Mouse (Mus musculus) midbrain, embryonic 12.5 days (tissue): ENCODE results near the gene Rita1. TPM values are rescaled to one million over a fixed set of nuclear protein-coding genes. Genes with fewer than 3 reads are reported as not detected.

Experiments
- ATAC-seq: fragments of 200-750 bp; cut with Nextera tagmentation; 2 replicates; pipeline ENCODE4 v1.8.0; 2017; ENCODE audit warnings: low read depth, moderate TSS enrichment, moderate library complexity; ENCODE audit not compliant: low FRiP score
- H3K27ac ChIP-seq: fragments of 300-500 bp; sonication (generic); replicated peaks from 2 replicates; pipeline ENCODE4 v1.5.1; 2016; ENCODE audit warnings: mild to moderate bottlenecking
- H3K27me3 ChIP-seq: fragments of 300-500 bp; sonication (generic); 2 replicates; pipeline ENCODE4 v1.6.1; 2016; ENCODE audit warnings: mild to moderate bottlenecking
- H3K36me3 ChIP-seq: fragments of 300-500 bp; sonication (generic); 2 replicates; pipeline ENCODE4 v1.6.1; 2016
- H3K4me1 ChIP-seq: fragments of 300-500 bp; sonication (generic); 2 replicates; pipeline ENCODE4 v1.6.1; 2016
- H3K4me2 ChIP-seq: fragments of 300-500 bp; sonication (generic); replicated peaks from 2 replicates; pipeline ENCODE4 v1.6.1; 2016; ENCODE audit warnings: mild to moderate bottlenecking, moderate library complexity
- H3K4me3 ChIP-seq: fragments of 300-500 bp; sonication (generic); 2 replicates; pipeline ENCODE4 v1.5.1; 2016; ENCODE audit warnings: mild to moderate bottlenecking
- H3K9ac ChIP-seq: fragments of 300-500 bp; sonication (generic); replicated peaks from 2 replicates; pipeline ENCODE4 v1.6.1; 2016; ENCODE audit warnings: mild to moderate bottlenecking, moderate library complexity
- H3K9me3 ChIP-seq: fragments of 300-500 bp; sonication (generic); 2 replicates; pipeline ENCODE4 v1.6.1; 2016; ENCODE audit warnings: mild to moderate bottlenecking
- WGBS: fragments of 180-500 bp; shearing (Covaris S2); methylation state at CpG from one replicate; pipeline ENCODE4 v1.1.7; 2016; 5-methylcytosine and 5-hydroxymethylcytosine counted together
- polyA plus RNA-seq: library from polyadenylated mRNA; unstranded; fragments of >200 nt; fragmentation: Nextera tagmentation; extraction: Ambion mirVana; gene quantifications from 2 replicates; pipeline ENCODE4 v1.2.1, GENCODE M21; 2016

Rita1 gene
- polyA plus RNA-seq, 1 experiment from 2014 or later, result 16.0 TPM

DNA sequence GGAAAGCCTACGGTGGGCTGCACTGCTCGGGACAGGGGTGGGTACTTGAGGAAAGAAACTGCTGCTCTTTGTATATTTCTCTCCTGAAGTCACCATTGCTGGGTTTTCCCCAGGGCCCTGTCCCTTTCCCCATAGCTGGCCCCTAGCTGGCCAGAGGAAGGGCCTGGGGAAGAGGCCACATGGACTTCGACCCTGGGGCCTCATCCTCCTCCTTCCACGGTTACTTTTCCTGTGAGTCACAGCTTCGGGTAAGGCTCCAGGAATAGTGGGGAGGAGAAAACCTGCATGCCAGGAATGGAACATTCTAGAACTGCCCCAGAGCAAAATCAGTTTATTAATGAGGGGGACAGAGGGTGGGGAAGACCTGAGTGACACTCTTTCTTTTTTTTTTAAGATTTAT, 62.3 kb downstream of the Rita1 start:
- Histone ChIP-seq H3K27ac (no peak overlapping the region), H3K9ac (no peak overlapping the region), H3K4me1 (no peaks in the 10 kb centered on the region), H3K9me3 (no peaks in the 10 kb centered on the region), H3K27me3 (no peaks in the 10 kb centered on the region), H3K36me3 (peaks cover 32% of the 10 kb centered on the region; the same call in 1 of the 2 replicates), H3K4me2 (no peak overlapping the region), H3K4me3 (no peak overlapping the region)
- 84% methylated on average over 5 of the region's 5 CpGs for WGBS
- ATAC-seq, result no peak

GRCm38 (mm10) chr5:120548236-120548850, 64.0 kb downstream of the Rita1 start:
- no peaks in the 10 kb centered on the region for H3K27me3 ChIP-seq
- WGBS, result 80% methylated on average over 11 of the region's 11 CpGs
- no peak overlapping the region for H3K9ac ChIP-seq
- no peak overlapping the region for H3K27ac ChIP-seq
- H3K9me3 ChIP-seq, result no peaks in the 10 kb centered on the region
- ATAC-seq, result no peak
- no peaks in the 10 kb centered on the region for H3K4me1 ChIP-seq
- no peak overlapping the region for H3K4me3 ChIP-seq
- no peak overlapping the region for H3K4me2 ChIP-seq
- peaks cover 23% of the 10 kb centered on the region for H3K36me3 ChIP-seq

Other genes with a start within 250 kb of the Rita1 start
- 45.2 and 51.9 TPM in 2 replicates for gene Lhx5, start 180.9 kb downstream of the Rita1 start, polyA plus RNA-seq
- 6.4 and 7.5 TPM in 2 replicates for gene Sdsl, start 139.8 kb downstream of the Rita1 start, polyA plus RNA-seq
- not detected in 2 replicates for gene Sds, start 136.1 kb downstream of the Rita1 start, polyA plus RNA-seq
- 31.5 and 36.2 TPM in 2 replicates for gene Plbd2, start 109.0 kb downstream of the Rita1 start, polyA plus RNA-seq
- 3.1 TPM in 2 replicates for gene Slc8b1, start 101.4 kb downstream of the Rita1 start, polyA plus RNA-seq
- gene Tpcn1, start 23.9 kb downstream of the Rita1 start, polyA plus RNA-seq, result 12.9 and 14.2 TPM in 2 replicates
- 0.60 and 1.7 TPM in 2 replicates for gene Iqcd, start 23.6 kb downstream of the Rita1 start, polyA plus RNA-seq
- gene Ddx54, start 150 bp upstream of the Rita1 start, polyA plus RNA-seq, result 51.8 and 53.0 TPM in 2 replicates
- not detected in 2 replicates for gene Cfap73, start 21.6 kb upstream of the Rita1 start, polyA plus RNA-seq
- not detected in 2 replicates for gene Rasal1, start 36.2 kb upstream of the Rita1 start, polyA plus RNA-seq
- 17.1 and 18.4 TPM in 2 replicates for gene Dtx1, start 99.3 kb upstream of the Rita1 start, polyA plus RNA-seq
- 0.21 and 0.34 TPM in 2 replicates for gene Oas2, start 137.3 kb upstream of the Rita1 start, polyA plus RNA-seq
- 0.17 and 0.18 TPM in 2 replicates for gene Oas3, start 165.1 kb upstream of the Rita1 start, polyA plus RNA-seq
- not detected in 2 replicates for gene Oas1e, start 182.9 kb upstream of the Rita1 start, polyA plus RNA-seq
- gene Oas1c, start 199.9 kb upstream of the Rita1 start, polyA plus RNA-seq, result 0.16 and 0.27 TPM in 2 replicates
- gene Oas1f, start 234.8 kb upstream of the Rita1 start, polyA plus RNA-seq, result not detected in 2 replicates
- not detected in 2 replicates for gene Oas1h, start 248.8 kb upstream of the Rita1 start, polyA plus RNA-seq